Mouse (Mus musculus) neural tube, embryonic 12.5 days (tissue): ENCODE data around the gene 9230104L09Rik. TPM values are rescaled to one million over a fixed set of nuclear protein-coding genes. Genes with fewer than 3 reads are reported as not detected.
A peak's percentile ranks its signal among the peaks of the same experiment; 100 is the strongest.

Experiments
- ATAC-seq: fragments of 200-750 bp; cut with Nextera tagmentation; 2 replicates; pipeline ENCODE4 v1.8.0; 2017; ENCODE audit warnings: low read depth, mild to moderate bottlenecking, moderate TSS enrichment, moderate library complexity; ENCODE audit not compliant: low FRiP score
- H3K27ac ChIP-seq: fragments of 300-500 bp; sonication (generic); 2 replicates; pipeline ENCODE4 v1.5.1; 2016
- H3K27me3 ChIP-seq: fragments of 300-500 bp; sonication (generic); replicated peaks from 2 replicates; pipeline ENCODE4 v1.6.1; 2016; ENCODE audit warnings: mild to moderate bottlenecking
- H3K36me3 ChIP-seq: fragments of 300-500 bp; sonication (generic); 2 replicates; pipeline ENCODE4 v1.6.1; 2016; ENCODE audit warnings: mild to moderate bottlenecking
- H3K4me1 ChIP-seq: fragments of 300-500 bp; sonication (generic); 2 replicates; pipeline ENCODE4 v1.6.1; 2016
- H3K4me2 ChIP-seq: fragments of 300-500 bp; sonication (generic); replicated peaks from 2 replicates; pipeline ENCODE4 v1.6.1; 2016; ENCODE audit warnings: mild to moderate bottlenecking
- H3K4me3 ChIP-seq: fragments of 300-500 bp; sonication (generic); 2 replicates; pipeline ENCODE4 v1.5.1; 2016
- H3K9ac ChIP-seq: fragments of 300-500 bp; sonication (generic); 2 replicates; pipeline ENCODE4 v1.6.1; 2016; ENCODE audit warnings: mild to moderate bottlenecking
- H3K9me3 ChIP-seq: fragments of 300-500 bp; sonication (generic); 2 replicates; pipeline ENCODE4 v1.6.1; 2016; ENCODE audit warnings: mild to moderate bottlenecking
- WGBS: fragments of 180-500 bp; shearing (Covaris S2); methylation state at CpG from one replicate; pipeline ENCODE4 v1.1.7; 2016; 5-methylcytosine and 5-hydroxymethylcytosine counted together
- polyA plus RNA-seq: library from polyadenylated mRNA; unstranded; fragments of >200 nt; fragmentation: Nextera tagmentation; extraction: Ambion mirVana; gene quantifications from 2 replicates; pipeline ENCODE4 v1.2.1, GENCODE M21; 2016

Gene 9230104L09Rik
- polyA plus RNA-seq, result not detected in 2 replicates

DNA sequence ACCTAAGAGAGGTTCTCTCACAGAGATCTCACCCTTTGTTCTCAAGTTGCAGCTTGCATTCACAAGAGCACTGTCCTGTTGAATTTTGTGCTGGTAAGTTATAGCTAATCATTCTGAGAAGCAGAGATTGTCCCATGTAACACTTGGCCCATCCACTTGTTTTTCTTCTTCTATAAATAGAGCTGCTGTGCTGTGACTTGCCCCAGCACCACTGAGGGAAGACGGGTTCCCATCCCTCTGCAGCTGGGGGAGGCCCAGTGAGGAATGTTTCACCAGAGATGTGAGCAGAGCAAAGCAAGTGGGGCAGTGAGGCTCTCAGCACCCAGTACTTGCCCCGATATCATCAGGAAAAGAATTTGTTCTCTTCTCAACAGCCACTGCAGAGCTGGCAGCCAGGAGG, at the start of gene 9230104L09Rik:
9230104L09Rik (minus strand) TSS at position 73 of the 400 bp plus-strand sequence.
- H3K27me3 ChIP-seq, result no peaks in the 10 kb centered on the region
- no peak for ATAC-seq
- no peak within 1 kb of the TSS for H3K4me2 ChIP-seq
- H3K36me3 ChIP-seq, result no peaks in the 10 kb centered on the region
- H3K9ac ChIP-seq, result no peak within 1 kb of the TSS
- no peak within 1 kb of the TSS for H3K27ac ChIP-seq
- no peak within 1 kb of the TSS for H3K4me3 ChIP-seq
- H3K9me3 ChIP-seq, result no peaks in the 10 kb centered on the region
- WGBS, result 73% methylated on average over 2 of the region's 2 CpGs
- no peaks in the 10 kb centered on the region for H3K4me1 ChIP-seq

DNA sequence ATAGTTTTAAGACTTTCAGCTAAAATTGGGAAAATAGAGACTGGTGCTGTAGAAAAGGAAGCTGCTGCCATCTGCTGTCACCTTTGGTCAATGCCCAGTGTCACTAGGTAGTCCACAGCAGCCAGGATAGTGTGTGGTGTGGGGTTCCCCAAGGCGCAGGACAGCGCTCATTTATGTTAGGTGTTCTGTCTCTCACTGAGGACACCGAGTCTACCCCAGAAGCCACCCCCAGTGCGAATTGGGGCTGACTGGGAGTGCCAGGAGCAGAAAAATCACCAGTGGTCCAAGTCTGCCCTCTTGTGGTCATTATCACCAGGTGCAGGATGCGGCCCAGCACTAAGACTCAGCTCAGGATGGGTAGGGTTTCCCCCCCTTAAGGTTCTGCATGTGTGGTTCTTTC, 37.4 kb upstream of the 9230104L09Rik start:
- ATAC-seq, result peak; percentile 91
- Histone ChIP-seq H3K9ac (no peak overlapping the region), H3K4me1 (no peaks in the 10 kb centered on the region), H3K36me3 (no peaks in the 10 kb centered on the region), H3K9me3 (no peaks in the 10 kb centered on the region), H3K27me3 (no peaks in the 10 kb centered on the region), H3K4me3 (no peak overlapping the region), H3K4me2 (no peak overlapping the region; the same call in 1 of the 2 replicates), H3K27ac (no peak overlapping the region)
- 12% methylated on average over 5 of the region's 5 CpGs for WGBS

- no peak overlapping the region for H3K4me3 ChIP-seq
- no peak overlapping the region for H3K4me2 ChIP-seq
- no peak overlapping the region for H3K27ac ChIP-seq
- H3K27me3 ChIP-seq, result no peaks in the 10 kb centered on the region
- H3K9ac ChIP-seq, result no peak overlapping the region
- ATAC-seq, result no peak
- WGBS, result 53% methylated on average over 4 of the region's 4 CpGs
- H3K9me3 ChIP-seq, result no peaks in the 10 kb centered on the region
- H3K36me3 ChIP-seq, result no peaks in the 10 kb centered on the region
- H3K4me1 ChIP-seq, result no peaks in the 10 kb centered on the region
Measured at GRCm38 (mm10) chr2:148900305-148900704, 35.5 kb upstream of the 9230104L09Rik start.

DNA sequence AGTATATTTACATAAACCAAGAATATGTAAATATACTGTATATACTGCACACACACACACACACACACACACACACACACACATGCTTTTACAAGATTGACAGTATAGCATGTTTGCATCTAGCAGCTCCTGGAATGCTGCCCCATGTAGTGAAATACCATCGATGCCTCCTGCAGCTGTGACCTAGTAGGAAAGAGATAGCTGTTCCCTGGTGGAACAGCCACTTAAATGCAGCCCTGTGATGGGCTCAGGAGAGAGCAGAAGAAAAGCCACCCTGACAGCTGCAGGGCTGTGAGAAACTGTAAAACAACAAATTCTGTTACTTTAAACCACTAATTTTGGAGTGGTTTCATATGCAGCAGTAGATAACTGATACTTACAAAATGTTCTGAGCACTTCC, 31.4 kb upstream of the 9230104L09Rik start:
- H3K27ac ChIP-seq, result no peak overlapping the region
- H3K36me3 ChIP-seq, result no peaks in the 10 kb centered on the region
- H3K27me3 ChIP-seq, result no peaks in the 10 kb centered on the region
- no peaks in the 10 kb centered on the region for H3K4me1 ChIP-seq
- H3K4me2 ChIP-seq, result no peak overlapping the region
- 91% methylated on average over 1 of the region's 1 CpGs for WGBS
- no peak overlapping the region for H3K9ac ChIP-seq
- no peak for ATAC-seq
- no peak overlapping the region for H3K4me3 ChIP-seq
- H3K9me3 ChIP-seq, result no peaks in the 10 kb centered on the region

- Histone ChIP-seq H3K36me3 (no peaks in the 10 kb centered on the region), H3K27ac (no peak overlapping the region), H3K27me3 (no peaks in the 10 kb centered on the region), H3K9ac (no peak overlapping the region), H3K4me2 (no peak overlapping the region), H3K4me1 (no peaks in the 10 kb centered on the region), H3K9me3 (no peaks in the 10 kb centered on the region), H3K4me3 (no peak overlapping the region)
- ATAC-seq, result no peak
Measured at GRCm38 (mm10) chr2:148893107-148893506, 28.3 kb upstream of the 9230104L09Rik start.

DNA sequence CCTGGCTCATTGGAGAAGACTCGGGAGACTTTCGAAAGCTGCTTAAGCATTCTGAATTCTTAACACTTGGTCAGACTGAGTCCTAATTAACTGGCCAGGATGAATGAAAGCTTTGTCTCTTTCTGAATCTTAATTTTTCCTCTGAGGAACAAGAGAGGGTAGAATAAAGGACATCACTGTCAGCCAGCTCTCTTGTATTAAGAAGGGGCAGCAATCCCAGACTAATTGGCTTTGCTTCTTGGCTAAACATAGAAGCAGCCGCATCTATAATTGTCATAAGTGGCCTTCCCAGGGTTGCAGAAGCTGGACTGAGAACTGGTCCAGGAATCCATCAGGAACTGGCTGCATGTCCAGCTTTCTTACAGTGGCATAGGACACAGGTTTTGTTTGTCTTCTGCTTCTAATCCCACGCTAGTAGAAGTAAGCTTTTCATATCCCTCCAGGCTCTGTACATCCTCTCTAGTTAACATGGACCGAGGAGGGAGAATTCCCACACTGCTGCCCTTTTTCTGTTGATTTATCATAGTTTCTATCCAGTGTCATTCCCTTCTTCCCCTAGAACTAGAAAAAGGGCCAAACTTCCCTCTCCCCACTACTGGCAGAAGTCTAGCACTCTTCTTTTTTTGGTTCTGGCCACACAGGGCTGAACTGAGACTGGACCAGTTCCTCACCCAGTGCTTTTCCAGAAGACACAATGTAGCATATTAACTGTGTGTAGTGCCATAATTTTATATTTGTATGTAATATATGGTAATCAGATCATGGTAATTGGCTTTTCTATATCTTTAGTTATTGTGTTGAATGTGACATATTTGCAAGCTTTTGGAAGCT, 25.4 kb upstream of the 9230104L09Rik start:
- no peak overlapping the region for H3K4me2 ChIP-seq
- H3K36me3 ChIP-seq, result no peaks in the 10 kb centered on the region
- H3K9me3 ChIP-seq, result no peaks in the 10 kb centered on the region
- H3K27ac ChIP-seq, result no peak overlapping the region
- H3K4me3 ChIP-seq, result no peak overlapping the region
- WGBS, result 56% methylated on average over 5 of the region's 5 CpGs
- peak; percentile 87 for ATAC-seq
- H3K4me1 ChIP-seq, result no peaks in the 10 kb centered on the region
- no peaks in the 10 kb centered on the region for H3K27me3 ChIP-seq
- H3K9ac ChIP-seq, result no peak overlapping the region

GRCm38 (mm10) chr2:148889331-148890010, 24.6 kb upstream of the 9230104L09Rik start:
- Histone ChIP-seq H3K4me2 (no peak overlapping the region), H3K4me3 (no peak overlapping the region), H3K27me3 (no peaks in the 10 kb centered on the region), H3K4me1 (no peaks in the 10 kb centered on the region), H3K9me3 (no peaks in the 10 kb centered on the region), H3K27ac (no peak overlapping the region), H3K9ac (no peak overlapping the region), H3K36me3 (no peaks in the 10 kb centered on the region)
- 69% methylated on average over 3 of the region's 3 CpGs for WGBS
- peak; percentile 48; the same call in 1 of the 2 replicates for ATAC-seq

- Histone ChIP-seq H3K4me2 (no peak overlapping the region), H3K9me3 (no peaks in the 10 kb centered on the region), H3K27ac (no peak overlapping the region), H3K4me1 (no peaks in the 10 kb centered on the region), H3K9ac (no peak overlapping the region), H3K27me3 (no peaks in the 10 kb centered on the region), H3K4me3 (no peak overlapping the region), H3K36me3 (no peaks in the 10 kb centered on the region)
- ATAC-seq, result no peak
- WGBS, result 86% methylated on average over 3 of the region's 3 CpGs
Measured at GRCm38 (mm10) chr2:148888872-148889271, 24.0 kb upstream of the 9230104L09Rik start.

DNA sequence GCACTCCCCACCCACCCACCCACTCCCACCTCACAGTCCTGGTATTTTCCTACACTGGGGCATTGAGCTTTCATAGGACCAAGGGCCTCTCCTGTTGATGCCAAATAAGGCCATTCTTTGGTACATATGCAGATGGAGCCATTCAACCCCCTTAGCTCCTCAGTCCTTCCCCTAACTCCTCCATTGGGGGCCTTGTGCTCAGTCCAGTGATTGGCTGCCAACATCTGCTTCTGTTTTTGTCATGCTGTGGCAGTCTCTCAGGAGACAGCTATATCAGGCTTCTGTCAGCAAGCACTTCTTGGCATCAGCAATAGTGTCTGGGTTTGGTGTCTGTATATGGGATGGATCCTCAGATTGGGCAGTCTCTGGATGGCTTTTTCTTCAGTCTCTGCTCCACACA, 19.9 kb upstream of the 9230104L09Rik start:
- no peaks in the 10 kb centered on the region for H3K9me3 ChIP-seq
- ATAC-seq, result no peak
- no peak overlapping the region for H3K4me2 ChIP-seq
- no peaks in the 10 kb centered on the region for H3K27me3 ChIP-seq
- H3K36me3 ChIP-seq, result no peaks in the 10 kb centered on the region
- no peak overlapping the region for H3K27ac ChIP-seq
- no peak overlapping the region for H3K4me3 ChIP-seq
- no peaks in the 10 kb centered on the region for H3K4me1 ChIP-seq
- no peak overlapping the region for H3K9ac ChIP-seq

DNA sequence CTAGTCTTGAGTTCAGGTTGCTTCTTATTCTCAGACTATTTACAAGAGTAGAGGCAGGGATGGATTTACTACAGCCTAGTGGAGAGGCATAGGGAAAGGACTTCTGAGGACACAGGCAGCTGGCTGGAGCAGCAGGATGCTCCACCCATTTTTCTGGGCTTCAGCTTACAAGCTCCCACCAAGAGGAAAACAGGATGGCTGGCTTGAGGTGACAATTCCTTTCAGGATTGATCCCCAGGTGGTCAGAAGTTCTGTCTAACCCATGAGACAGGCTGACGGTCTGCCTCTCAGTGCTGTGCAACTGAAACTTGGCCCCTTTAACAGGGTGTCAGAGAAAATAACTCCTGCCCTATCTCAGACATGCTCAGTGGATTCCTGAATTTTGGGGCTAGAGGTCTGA, 14.4 kb upstream of the 9230104L09Rik start:
- Histone ChIP-seq H3K4me3 (no peak overlapping the region), H3K36me3 (no peaks in the 10 kb centered on the region), H3K9me3 (no peaks in the 10 kb centered on the region), H3K27me3 (no peaks in the 10 kb centered on the region), H3K9ac (no peak overlapping the region), H3K27ac (no peak overlapping the region), H3K4me1 (peaks cover 8% of the 10 kb centered on the region), H3K4me2 (no peak overlapping the region)
- WGBS, result 53% methylated on average over 1 of the region's 1 CpGs
- ATAC-seq, result no peak

GRCm38 (mm10) chr2:148878641-148879130, 13.8 kb upstream of the 9230104L09Rik start:
- Histone ChIP-seq H3K4me3 (no peak overlapping the region), H3K36me3 (no peaks in the 10 kb centered on the region), H3K27ac (no peak overlapping the region), H3K9me3 (no peaks in the 10 kb centered on the region), H3K27me3 (no peaks in the 10 kb centered on the region), H3K9ac (no peak overlapping the region), H3K4me2 (no peak overlapping the region), H3K4me1 (peaks cover 13% of the 10 kb centered on the region)
- WGBS, result 17% methylated on average over 2 of the region's 2 CpGs
- ATAC-seq, result no peak

DNA sequence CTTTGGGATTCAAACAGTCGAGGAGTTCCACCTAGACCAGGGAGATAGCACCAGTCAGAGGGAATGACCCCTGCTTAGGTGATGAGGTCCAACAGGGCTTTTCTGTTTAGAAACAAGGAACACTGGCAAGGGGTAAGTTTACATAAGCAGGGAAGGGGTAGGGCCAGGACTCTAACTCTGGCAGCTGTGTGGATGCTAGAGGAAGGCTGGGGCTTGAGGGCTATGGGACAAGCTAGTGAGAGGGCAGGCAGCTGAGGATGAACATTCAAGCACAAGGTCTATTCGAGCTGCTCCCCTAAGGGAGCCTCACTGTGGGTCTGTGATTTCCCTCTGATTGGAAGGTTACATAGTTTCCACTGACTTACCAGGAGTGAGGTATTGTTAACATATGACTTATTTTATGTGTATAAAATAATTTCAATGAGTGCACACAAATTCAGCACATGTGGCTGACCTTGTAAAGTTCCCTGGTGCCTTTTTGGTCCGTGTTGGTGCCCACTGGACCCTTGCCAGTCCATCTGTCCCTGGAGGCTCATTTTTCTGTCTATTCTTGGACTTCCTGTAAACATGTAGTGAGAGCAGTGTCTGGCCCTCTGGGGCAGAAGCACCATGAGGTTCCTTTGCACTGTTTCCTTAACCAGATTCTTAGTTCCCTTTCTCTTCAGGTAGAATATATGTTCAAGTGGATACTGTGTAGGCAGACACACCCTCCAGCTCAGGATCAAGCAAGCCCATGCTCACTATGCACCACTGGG, 12.4 kb upstream of the 9230104L09Rik start:
- 57% methylated on average over 3 of the region's 3 CpGs for WGBS
- Histone ChIP-seq H3K9ac (no peak overlapping the region), H3K9me3 (no peaks in the 10 kb centered on the region), H3K27ac (no peak overlapping the region), H3K4me1 (peaks cover 27% of the 10 kb centered on the region), H3K27me3 (no peaks in the 10 kb centered on the region), H3K4me3 (no peak overlapping the region), H3K36me3 (peaks cover 2% of the 10 kb centered on the region; the same call in 1 of the 2 replicates), H3K4me2 (no peak overlapping the region)
- ATAC-seq, result no peak
